Mouse (Mus musculus) mesoderm, embryonic 11.5 days (tissue): ENCODE data around the gene Shisal2a.
"Not testable (repeated sequence)": the region's sequence is repeated elsewhere in the genome, so short reads cannot be mapped to it uniquely, and the experiment has no call there.

Experiments used
- DNase-seq: peaks from one replicate; pipeline ENCODE4 v3.0.0-alpha.2; 2012; ENCODE audit warnings: low read depth, low spot score

Gene Shisal2a

DNA sequence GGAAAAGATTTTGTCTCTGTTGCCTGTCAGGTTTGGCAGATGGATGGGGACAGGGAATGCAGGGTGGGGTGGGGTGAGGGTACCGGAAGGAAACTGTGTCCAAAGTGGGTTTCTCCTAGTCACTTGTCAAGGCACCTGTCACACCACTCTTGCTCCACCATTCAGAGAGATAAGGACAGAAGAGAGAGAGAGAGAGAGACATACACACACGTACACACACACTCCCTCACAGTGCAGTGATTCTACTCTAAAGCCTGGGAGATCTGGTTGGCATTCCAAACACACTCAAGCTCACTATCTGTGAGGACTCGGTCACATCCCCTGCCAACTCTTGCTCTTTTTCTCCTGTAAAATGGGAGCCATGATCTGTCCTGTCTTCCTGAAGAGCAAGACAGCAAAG lies 11.0 kb downstream of the Shisal2a start:
- no peak for DNase-seq

DNA sequence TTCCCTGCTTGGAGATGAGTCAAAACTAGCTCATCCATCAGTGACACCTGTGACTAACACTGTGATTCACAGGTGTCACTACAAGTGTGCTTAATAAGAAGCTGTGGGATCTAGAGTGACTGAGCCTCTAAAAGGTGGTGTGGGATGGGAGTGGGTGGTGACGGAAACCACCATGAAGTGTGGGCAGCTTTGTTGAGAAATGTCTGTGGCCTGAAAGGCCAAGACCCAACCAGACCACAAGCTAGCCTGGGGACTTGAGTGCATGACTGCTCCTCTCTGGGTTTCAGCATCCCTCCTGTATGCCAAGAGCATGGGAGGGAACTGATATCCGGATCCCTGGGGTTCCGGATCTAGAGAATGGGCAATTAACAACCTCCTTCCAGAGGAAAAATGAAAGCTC lies 11.7 kb downstream of the Shisal2a start:
- DNase-seq, result no peak

GRCm38 (mm10) chr4:108370409-108370808 lies 12.7 kb downstream of the Shisal2a start:
- DNase-seq, result no peak

- no peak for DNase-seq
Observed at GRCm38 (mm10) chr4:108369254-108369653, 13.9 kb downstream of the Shisal2a start.

GRCm38 (mm10) chr4:108364111-108364476 lies 19.1 kb downstream of the Shisal2a start:
- DNase-seq, result no peak

DNA sequence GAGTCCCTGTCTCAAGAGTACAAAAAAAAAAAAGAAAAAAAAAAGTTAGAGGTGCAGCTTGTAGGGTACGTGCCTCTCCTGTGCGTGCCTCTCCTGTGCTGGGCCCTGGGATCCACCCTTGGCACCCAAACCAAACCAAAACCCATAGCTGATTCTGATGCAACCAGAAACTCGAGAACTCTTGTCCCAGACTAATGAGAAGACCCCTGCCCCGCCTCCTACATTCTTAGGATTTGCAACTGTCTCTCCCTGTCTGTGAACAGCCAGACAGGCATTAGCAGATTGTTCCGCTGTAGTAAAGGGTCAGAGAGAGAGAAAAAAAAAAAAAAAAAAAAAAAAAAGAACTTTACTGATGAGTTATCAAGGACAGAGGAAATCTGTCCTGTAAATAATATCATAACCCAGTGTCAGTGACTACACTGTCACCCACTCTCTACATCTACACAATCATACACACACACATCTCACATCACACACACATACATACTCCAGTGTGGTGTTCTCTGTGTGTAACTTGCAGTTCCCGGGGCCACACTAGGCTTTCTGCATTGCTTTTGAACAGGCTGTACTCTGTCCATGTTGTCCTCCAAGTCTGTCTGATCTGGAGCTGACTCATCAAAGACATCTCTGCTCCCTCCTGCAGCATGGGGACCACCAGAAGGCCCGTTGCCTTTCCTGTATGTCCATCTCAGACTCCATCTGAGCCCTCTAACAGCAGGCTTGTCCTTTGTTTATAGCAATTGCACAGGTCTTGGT lies 19.6 kb downstream of the Shisal2a start:
- DNase-seq, result peak; percentile 75

DNA sequence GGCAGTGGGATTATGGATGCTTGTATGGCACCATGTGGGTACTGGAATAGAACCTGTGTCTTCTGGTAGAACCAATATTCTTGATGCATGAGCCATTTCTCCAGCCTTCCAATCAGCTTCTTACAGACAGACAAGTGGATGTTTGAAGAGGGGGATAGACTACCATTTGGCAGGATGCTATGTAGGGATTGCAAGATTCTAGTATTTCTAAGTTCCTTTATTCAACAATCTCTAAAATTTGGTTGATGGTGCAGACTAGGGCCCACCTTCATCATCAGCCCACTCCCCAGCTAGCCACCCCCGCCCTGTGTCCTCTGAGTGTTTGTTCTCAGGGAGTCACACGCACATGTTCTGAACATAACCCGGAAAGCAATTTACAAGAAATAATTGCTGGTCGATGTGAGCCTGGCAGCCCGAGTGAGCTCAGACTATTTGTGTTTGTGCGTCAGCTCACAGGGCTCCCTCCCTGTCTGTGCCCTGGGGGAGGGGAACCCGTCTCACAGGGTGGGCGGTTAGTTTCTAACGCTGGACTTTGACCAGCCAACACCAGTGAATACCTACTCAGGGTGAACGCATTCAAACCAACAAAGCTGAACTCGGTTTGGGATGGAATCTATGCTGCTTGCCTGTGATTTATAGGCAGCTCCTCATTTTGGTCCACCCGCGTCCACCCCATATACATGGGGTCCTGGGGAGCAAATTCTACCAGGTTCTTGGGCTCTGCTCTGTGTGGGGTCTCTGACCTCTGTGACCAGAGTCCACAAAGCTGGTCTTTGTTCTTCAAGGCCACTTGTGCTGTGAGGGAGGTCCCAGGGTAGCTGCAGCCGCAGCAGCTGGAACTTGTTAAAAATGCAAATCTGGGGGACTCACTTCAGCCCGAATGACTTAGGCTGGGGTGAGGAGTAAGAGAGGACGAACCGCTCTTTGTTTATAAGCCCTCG lies 20.6 kb downstream of the Shisal2a start:
- DNase-seq, result peak; percentile 94

- peak; percentile 96 for DNase-seq
Observed at GRCm38 (mm10) chr4:108360136-108361055, 22.8 kb downstream of the Shisal2a start.

- no peak for DNase-seq
Observed at GRCm38 (mm10) chr4:108358498-108358897, 24.7 kb downstream of the Shisal2a start.

DNA sequence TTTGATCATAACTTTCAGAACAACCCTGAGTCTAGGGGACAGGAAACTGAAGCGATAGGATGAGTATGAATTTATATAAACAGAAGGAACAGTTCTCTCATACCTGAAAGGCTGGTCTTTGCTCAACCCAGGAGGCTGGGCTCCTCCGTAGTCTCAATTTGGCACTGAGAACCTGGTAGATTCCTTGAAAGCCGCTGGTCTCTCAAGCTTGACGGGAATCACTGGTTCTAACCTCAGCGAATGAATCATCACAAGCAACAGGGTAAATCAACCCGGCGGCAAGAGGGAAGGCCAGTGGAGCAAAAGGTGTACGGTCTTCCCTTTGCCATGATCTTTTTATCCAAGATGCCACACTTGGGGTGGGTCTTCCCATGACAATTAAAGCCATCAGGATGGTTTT lies 25.7 kb downstream of the Shisal2a start:
- DNase-seq, result no peak

DNA sequence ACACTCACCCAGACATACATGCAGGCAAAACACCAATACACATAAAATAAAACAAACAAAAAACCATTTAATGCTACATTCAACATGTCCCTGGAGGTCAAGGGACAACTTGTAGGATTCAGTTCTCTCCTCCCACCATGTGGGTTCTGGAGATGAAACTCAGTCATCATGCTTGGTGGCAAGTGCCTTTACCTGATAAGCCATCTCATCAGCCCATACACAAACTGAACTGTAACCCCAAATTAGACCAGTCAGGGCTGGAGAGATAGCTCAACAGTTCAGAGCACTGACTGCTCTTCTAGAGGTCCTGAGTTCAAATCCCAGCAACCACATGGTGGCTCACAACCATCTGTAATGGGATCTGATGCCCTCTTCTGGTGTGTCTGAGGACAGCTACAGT lies 29.6 kb downstream of the Shisal2a start:
- DNase-seq, result not testable (repeated sequence)

GRCm38 (mm10) chr4:108350819-108351218 lies 32.3 kb downstream of the Shisal2a start:
- peak; percentile 91 for DNase-seq

GRCm38 (mm10) chr4:108349836-108350547 lies 33.2 kb downstream of the Shisal2a start:
- peak; percentile 41 for DNase-seq

DNA sequence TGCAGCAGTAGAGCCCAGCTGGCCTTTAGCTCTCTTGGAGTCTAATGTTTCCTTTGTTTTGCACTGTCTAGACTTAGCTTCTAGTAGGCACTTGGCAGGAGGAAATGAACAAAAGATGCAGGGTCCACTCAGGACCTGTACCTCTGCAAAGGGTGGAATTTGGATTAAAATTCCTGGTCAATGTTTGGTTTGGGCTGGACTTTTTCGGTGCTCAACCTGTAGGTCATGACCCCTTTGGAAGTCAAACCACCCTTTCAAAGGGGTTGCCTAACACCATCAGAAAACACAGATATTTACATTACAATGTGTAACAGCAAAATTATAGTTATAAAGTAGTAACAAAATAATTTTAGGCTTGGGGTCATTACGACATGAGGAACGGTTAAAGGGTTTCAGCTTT lies 34.1 kb downstream of the Shisal2a start:
- no peak for DNase-seq

DNA sequence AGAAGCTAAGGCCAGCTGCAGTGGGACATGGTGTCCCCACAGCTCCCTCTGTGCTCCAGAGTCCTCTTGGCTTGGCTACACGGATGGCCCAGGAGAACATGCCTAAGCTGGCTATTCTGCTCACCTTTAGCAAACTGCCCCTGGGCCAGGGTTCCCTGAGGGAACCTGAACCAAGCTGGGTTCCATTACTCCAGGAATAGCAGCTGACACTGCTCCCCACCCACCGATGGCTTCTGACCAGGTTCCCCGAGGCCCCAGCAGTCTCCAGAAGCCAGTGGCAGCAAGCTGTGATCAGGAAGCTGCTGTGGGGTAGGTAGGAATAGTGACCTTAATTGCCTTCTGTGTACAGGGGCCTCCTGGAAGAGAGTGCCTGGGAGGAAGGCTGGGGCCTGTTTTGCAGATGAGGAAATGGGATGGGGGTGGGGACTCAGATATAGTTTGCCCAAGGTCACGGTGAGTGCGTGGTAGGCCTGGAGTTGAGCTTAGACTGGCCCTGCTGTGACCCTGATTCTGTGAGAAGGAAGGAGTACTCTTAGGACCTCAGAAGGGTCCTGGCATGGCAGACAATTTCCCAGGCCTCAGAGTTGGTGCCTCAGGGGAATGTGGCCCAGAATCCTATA lies 34.8 kb downstream of the Shisal2a start:
- DNase-seq, result no peak

GRCm38 (mm10) chr4:108347111-108347510 lies 36.0 kb downstream of the Shisal2a start:
- DNase-seq, result no peak

DNA sequence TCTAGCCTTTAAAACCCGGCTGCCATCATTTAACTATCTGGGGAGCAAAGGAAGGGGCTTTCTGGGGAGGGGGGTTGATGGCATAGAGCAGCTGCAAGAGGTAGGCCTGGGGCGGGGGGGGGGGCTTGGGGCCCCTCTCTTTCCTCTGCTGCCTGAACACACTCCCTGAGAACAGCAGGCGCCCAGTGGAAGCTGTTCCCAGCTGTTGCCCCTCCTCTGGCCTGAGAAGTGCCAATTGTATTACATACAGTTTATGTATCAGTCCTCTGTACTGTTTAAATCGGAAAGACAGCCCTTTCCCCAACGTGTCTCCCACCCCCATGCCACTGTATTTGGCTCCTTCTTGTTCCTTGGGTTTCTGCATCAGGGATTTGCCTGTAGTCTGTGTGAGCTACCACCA lies 37.3 kb downstream of the Shisal2a start:
- no peak for DNase-seq

GRCm38 (mm10) chr4:108344631-108345083 lies 38.5 kb downstream of the Shisal2a start:
- DNase-seq, result peak; percentile 69

DNA sequence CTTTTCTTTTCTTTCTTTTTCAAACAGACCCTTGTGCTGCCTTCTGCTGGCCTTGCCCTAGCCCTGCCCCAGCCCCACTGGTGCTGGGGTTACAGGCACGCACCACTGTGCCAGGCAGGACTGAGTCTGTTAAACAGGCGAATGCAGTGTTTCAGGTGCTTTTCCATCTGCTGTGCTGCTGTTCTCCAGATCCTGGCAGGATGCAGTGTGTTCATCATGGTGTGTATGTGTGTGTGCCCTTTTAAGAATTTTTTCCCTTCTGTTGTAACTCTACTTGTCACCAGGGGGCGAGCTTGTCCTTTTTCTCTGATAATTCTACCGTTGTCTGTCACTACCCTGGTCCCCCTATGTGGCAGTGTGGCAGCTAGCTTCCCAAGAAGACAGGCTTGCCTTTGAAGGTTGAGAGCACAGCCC lies 43.9 kb downstream of the Shisal2a start:
- DNase-seq, result peak; percentile 82

DNA sequence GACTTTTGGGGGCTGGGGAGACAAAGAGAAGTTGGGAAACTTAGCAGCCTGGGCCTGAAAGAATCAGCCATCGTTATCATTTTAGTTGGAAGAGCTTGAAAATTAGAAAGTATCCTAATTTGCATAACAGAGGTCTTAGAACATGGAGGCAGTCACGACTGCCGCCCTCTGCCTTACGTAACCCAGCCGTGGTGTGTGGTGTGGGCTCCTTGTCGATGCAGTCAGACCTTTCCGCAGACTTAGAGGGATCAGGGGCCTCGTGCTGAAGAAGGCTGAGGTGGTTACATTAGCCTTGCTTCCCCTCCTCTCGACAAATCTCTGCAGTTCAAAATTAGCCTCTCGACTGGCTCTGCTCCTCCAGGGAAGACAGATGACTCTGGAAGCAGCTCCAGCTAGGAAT lies 44.3 kb downstream of the Shisal2a start:
- no peak for DNase-seq
